Mouse (Mus musculus): ENCODE data around the gene BC048679.

BC048679 gene

GRCm38 (mm10) chr7:81498181-81498580, at the start of gene BC048679:
BC048679 (minus strand) TSS chr7:81498281.
- DNase-seq (ENCODE audit: low spot score in 2 of 2): no peak

GRCm38 (mm10) chr7:81542934-81543333, 44.9 kb upstream of the BC048679 start:
- DNase-seq (ENCODE audit: low spot score in 2 of 2): no peak

- peak; percentile 62 to 64 for DNase-seq (ENCODE audit: low spot score in 2 of 2)
Observed at GRCm38 (mm10) chr7:81541924-81542524, 43.9 kb upstream of the BC048679 start.

GRCm38 (mm10) chr7:81540999-81541398, 42.9 kb upstream of the BC048679 start:
- DNase-seq (ENCODE audit: low spot score in 2 of 2): peak in 1 of 2 experiments; percentile 16

- DNase-seq (ENCODE audit: low spot score in 2 of 2): no peak
Observed at GRCm38 (mm10) chr7:81539565-81539964, 41.5 kb upstream of the BC048679 start.

- DNase-seq (ENCODE audit: low spot score in 2 of 2): no peak
Observed at GRCm38 (mm10) chr7:81538070-81538675, 40.1 kb upstream of the BC048679 start.

- no peak for DNase-seq (ENCODE audit: low spot score in 2 of 2)
Observed at GRCm38 (mm10) chr7:81536478-81536877, 38.4 kb upstream of the BC048679 start.

- DNase-seq (ENCODE audit: low spot score in 2 of 2): no peak
Observed at GRCm38 (mm10) chr7:81531462-81531861, 33.4 kb upstream of the BC048679 start.

GRCm38 (mm10) chr7:81528918-81529317, 30.8 kb upstream of the BC048679 start:
- DNase-seq (ENCODE audit: low spot score in 2 of 2): no peak

GRCm38 (mm10) chr7:81523663-81524017, 25.6 kb upstream of the BC048679 start:
- no peak for DNase-seq (ENCODE audit: low spot score in 2 of 2)

GRCm38 (mm10) chr7:81523008-81523662, 25.1 kb upstream of the BC048679 start:
- peak; percentile 85 to 90 for DNase-seq (ENCODE audit: low spot score in 2 of 2)

GRCm38 (mm10) chr7:81516154-81517030, 18.3 kb upstream of the BC048679 start:
- DNase-seq (ENCODE audit: low spot score in 2 of 2): no peak

- no peak for DNase-seq (ENCODE audit: low spot score in 2 of 2)
Observed at GRCm38 (mm10) chr7:81514906-81515590, 17.0 kb upstream of the BC048679 start.

GRCm38 (mm10) chr7:81501050-81501449, 3.0 kb upstream of the BC048679 start:
- no peak for DNase-seq (ENCODE audit: low spot score in 2 of 2)

GRCm38 (mm10) chr7:81497171-81497570, 910 bp downstream of the BC048679 start:
- DNase-seq (ENCODE audit: low spot score in 2 of 2): no peak

- DNase-seq (ENCODE audit: low spot score in 2 of 2): peak; percentile 60 to 70
Observed at GRCm38 (mm10) chr7:81493331-81494021, 4.6 kb downstream of the BC048679 start, which contains the start of gene Ap3b2. Ap3b2 (minus strand) TSS chr7:81493925.

GRCm38 (mm10) chr7:81492628-81493027, 5.5 kb downstream of the BC048679 start:
- no peak for DNase-seq (ENCODE audit: low spot score in 2 of 2)

- DNase-seq (ENCODE audit: low spot score in 2 of 2): no peak
Observed at GRCm38 (mm10) chr7:81489649-81490048, 8.4 kb downstream of the BC048679 start.

- DNase-seq (ENCODE audit: low spot score in 2 of 2): no peak
Observed at GRCm38 (mm10) chr7:81480800-81481199, 17.3 kb downstream of the BC048679 start.

GRCm38 (mm10) chr7:81479531-81480090, 18.5 kb downstream of the BC048679 start:
- DNase-seq (ENCODE audit: low spot score in 2 of 2): no peak
